Mouse (Mus musculus) lung, postnatal 0 days (tissue): Measurements from ENCODE around the gene Far1.

ENCODE experiments used
- CTCF ChIP-seq: IDR thresholded peaks from 2 replicates; pipeline ENCODE4 v1.5.1; 2016; ENCODE audit warnings: antibody characterized with exemption, mild to moderate bottlenecking
- EP300 ChIP-seq: IDR thresholded peaks from 2 replicates; pipeline ENCODE4 v1.6.1; 2016; ENCODE audit warnings: antibody characterized with exemption, mild to moderate bottlenecking, control low read depth

DNA sequence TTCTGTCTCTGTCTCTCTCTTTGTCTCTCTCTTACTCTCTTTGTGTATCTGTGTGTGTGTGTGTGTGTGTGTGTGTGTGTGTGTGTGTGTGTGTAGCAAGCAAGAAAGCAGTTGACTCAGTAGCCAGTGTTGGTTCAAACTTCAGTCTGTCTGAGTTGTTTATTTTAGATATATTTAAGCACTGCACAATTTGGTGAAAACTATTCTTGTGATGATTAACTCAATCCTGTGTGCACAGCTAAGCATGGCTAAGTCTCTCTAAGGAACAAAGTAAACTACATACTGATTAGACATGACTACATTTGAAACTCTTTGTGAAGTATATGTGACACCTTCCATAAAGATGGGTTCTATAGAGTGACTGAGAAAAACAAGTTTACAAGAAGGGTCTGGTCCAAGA is 83.6 kb downstream of the Far1 start:
- TF ChIP-seq CTCF (no peak), EP300 (no peak)
